ENCODE assay signal across 8 mouse cellular contexts in the genomic region with DNA sequence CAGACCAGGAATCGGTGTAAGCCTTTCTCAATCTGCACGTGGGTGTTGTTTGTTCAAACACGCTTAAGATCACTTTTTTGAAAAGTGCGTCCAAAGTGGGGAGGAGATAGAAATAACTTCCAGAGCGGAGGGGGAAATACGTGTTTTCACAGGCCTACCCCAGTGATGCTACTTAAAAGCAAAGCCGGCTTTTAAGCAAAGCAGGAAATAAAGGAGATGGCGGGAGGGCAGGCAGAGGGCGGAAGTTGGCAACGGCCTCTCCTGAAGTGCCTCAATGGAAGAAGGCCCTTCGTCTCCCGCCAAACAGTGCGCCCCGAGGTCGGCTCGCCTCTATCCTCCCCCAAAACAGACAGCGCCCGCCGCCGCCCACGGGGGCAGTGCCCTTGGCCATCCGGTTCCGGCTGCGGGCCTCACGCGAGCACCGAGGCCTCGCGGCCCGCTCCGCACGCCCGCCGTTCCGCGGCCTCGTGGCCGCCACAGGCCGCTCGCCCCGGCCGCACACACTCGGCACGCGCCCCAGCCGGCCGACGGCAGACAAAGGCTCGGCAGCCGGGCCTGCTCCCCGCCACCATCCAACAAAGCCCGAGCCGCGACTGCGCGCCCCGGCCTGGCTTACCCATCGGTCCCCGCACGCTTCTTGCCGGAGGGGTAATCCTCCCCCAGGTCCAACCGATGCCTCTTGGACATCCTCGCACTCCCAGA. TPM values are rescaled to one million over a fixed set of nuclear protein-coding genes. Genes with fewer than 3 reads are reported as not detected.
DNase-seq lines count a peak whose midpoint lies in the region; ATAC-seq and TF ChIP-seq lines count a peak whose summit lies in the region.

No protein-coding gene starts in this region.

- H3K4me3 ChIP-seq in left cerebral cortex, adult 2 months, result peak overlapping the region; percentile 89
- peak overlapping the region; percentile 99 for H3K4me3 ChIP-seq in hindbrain, embryonic 14.5 days (replicated peaks; ENCODE audit: low read length)
- peak overlapping the region; percentile 96 for H3K4me3 ChIP-seq in limb, embryonic 15.5 days
- H3K4me3 ChIP-seq in midbrain, embryonic 15.5 days, result peak overlapping the region; percentile 96

- peak; percentile 74 for ATAC-seq in frontal cortex, adult (ENCODE audit: low TSS enrichment)
- ATAC-seq in hindbrain, embryonic 14.5 days (ENCODE audit: low FRiP score), result peak; percentile 85
- peak; percentile 53 for ATAC-seq in limb, embryonic 15.5 days (ENCODE audit: insufficient number of reproducible peaks, low FRiP score, low TSS enrichment, low read depth)
- ATAC-seq in midbrain, embryonic 15.5 days (replicated peaks), result peak; percentile 90

- H3K27me3 ChIP-seq in hindbrain, embryonic 14.5 days (ENCODE audit: control insufficient read depth, insufficient read depth, low read length), result no peaks in the 10 kb centered on the region
- H3K27me3 ChIP-seq in limb, embryonic 15.5 days, result no peaks in the 10 kb centered on the region
- H3K27me3 ChIP-seq in midbrain, embryonic 15.5 days (replicated peaks), result no peaks in the 10 kb centered on the region

- peak overlapping the region; percentile 95 for H3K4me2 ChIP-seq in hindbrain, embryonic 14.5 days (replicated peaks)
- peak overlapping the region; percentile 52 for H3K4me2 ChIP-seq in limb, embryonic 15.5 days
- peak overlapping the region; percentile 66 for H3K4me2 ChIP-seq in midbrain, embryonic 15.5 days

- no peak for DNase-seq in left cerebral cortex, adult 2 months (ENCODE audit: extremely low spot score in 1 of 2, low spot score in 2 of 2)
- DNase-seq in left cerebral cortex, postnatal 36 days (ENCODE audit: low spot score in 2 of 2), result no peak
- peak; percentile 60 for DNase-seq in cerebellum, adult 9-10 months
- DNase-seq in hindbrain, embryonic 14.5 days (ENCODE audit: low spot score), result peak; percentile 44
- DNase-seq in spleen, postnatal 4 days (ENCODE audit: low spot score in 2 of 2), result peak; percentile 61 to 84

- peak overlapping the region; percentile 99 for H3K9ac ChIP-seq in hindbrain, embryonic 14.5 days
- H3K9ac ChIP-seq in limb, embryonic 15.5 days, result peak overlapping the region; percentile 100
- H3K9ac ChIP-seq in midbrain, embryonic 15.5 days, result peak overlapping the region; percentile 96

- H3K36me3 ChIP-seq in hindbrain, embryonic 14.5 days (replicated peaks; ENCODE audit: control insufficient read depth, insufficient read depth), result 0 out of 2 replicates have a peak, but pooled peaks cover 1% of the 10 kb centered on the region
- H3K36me3 ChIP-seq in limb, embryonic 15.5 days, result no peaks in the 10 kb centered on the region
- H3K36me3 ChIP-seq in midbrain, embryonic 15.5 days (replicated peaks), result no peaks in the 10 kb centered on the region

- no peak for TF ChIP-seq CTCF in left cerebral cortex, adult 2 months (IDR thresholded peaks at IDR 0.05)

- H3K4me1 ChIP-seq in hindbrain, embryonic 14.5 days (replicated peaks; ENCODE audit: control insufficient read depth, insufficient read depth, low read length), result peaks cover 40% of the 10 kb centered on the region
- H3K4me1 ChIP-seq in limb, embryonic 15.5 days, result peaks cover 16% of the 10 kb centered on the region
- peaks cover 34% of the 10 kb centered on the region for H3K4me1 ChIP-seq in midbrain, embryonic 15.5 days

- intact Hi-C loops in left cerebral cortex, adult 2 months (cut with DNase I), result loop anchor here (5.0 kb wide), 1 partner anchor 282 kb away; the partner anchor contains the start of gene Ccdc149
- intact Hi-C loops in left cerebral cortex, postnatal 36 days (cut with DNase I), result loop anchor here (2.0 to 10.0 kb wide), 3 partner anchors 205 to 325 kb away; partner anchors contain the start of gene Ccdc149

- peak overlapping the region; percentile 90 for H3K27ac ChIP-seq in left cerebral cortex, adult 2 months
- peak overlapping the region; percentile 96 for H3K27ac ChIP-seq in hindbrain, embryonic 14.5 days
- H3K27ac ChIP-seq in limb, embryonic 15.5 days, result peak overlapping the region; percentile 94
- H3K27ac ChIP-seq in midbrain, embryonic 15.5 days, result peak overlapping the region; percentile 94

- under 1% methylated on average over 63 of the region's 63 CpGs for WGBS in hindbrain, embryonic 14.5 days
- WGBS in limb, embryonic 15.5 days, result under 1% methylated on average over 58 of the region's 63 CpGs
- under 1% methylated on average over 62 of the region's 63 CpGs for WGBS in midbrain, embryonic 15.5 days

- H3K9me3 ChIP-seq in hindbrain, embryonic 14.5 days (ENCODE audit: control insufficient read depth, low read length), result no peaks in the 10 kb centered on the region
- no peaks in the 10 kb centered on the region for H3K9me3 ChIP-seq in limb, embryonic 15.5 days
- H3K9me3 ChIP-seq in midbrain, embryonic 15.5 days, result no peaks in the 10 kb centered on the region

RNA-seq across cellular contexts. Expression of gene Dhx15, which starts 0.5 kb away (rescaled TPM):
- 10 to 100 TPM; 87.9 to 93.0 TPM for total RNA-seq in left cerebral cortex, adult 2 months (2021)
- 10 to 100 TPM; 74.9 to 98.7 TPM for total RNA-seq in left cerebral cortex, postnatal 36 days (2021)
- polyA plus RNA-seq in hindbrain, embryonic 14.5 days (2014; fragmentation: Nextera tagmentation; extraction: Ambion mirVana), result 62.8 and 63.7 TPM in 2 replicates
- 134 and 139 TPM in 2 replicates for polyA plus RNA-seq in limb, embryonic 15.5 days (2015; fragmentation: Nextera tagmentation; extraction: Ambion mirVana)
- 127 TPM in 2 replicates for polyA plus RNA-seq in midbrain, embryonic 15.5 days (2015; fragmentation: Nextera tagmentation; extraction: Ambion mirVana)

Comparison
In these comparisons a context has a peak if more than half of its experiments do, and no peak if none do; other contexts are left out.
1. DNase-seq: peak in cerebellum, adult 9-10 months (single experiment), hindbrain, embryonic 14.5 days (single experiment) and spleen, postnatal 4 days (2 of 2); none in left cerebral cortex, adult 2 months (0 of 2) and left cerebral cortex, postnatal 36 days (0 of 2).
2. Peak in every context shown above with its lines, with median percentiles within 50 percentile points of each other: H3K27ac ChIP-seq, H3K4me3 ChIP-seq, ATAC-seq, H3K4me2 ChIP-seq and H3K9ac ChIP-seq.